Mouse (Mus musculus) liver, embryonic 15.5 days (tissue): ENCODE results near the gene Dpp3. TPM values are rescaled to one million over a fixed set of nuclear protein-coding genes. Genes with fewer than 3 reads are reported as not detected.

Source experiments
- ATAC-seq: fragments of 200-750 bp; cut with Nextera tagmentation; 2 replicates; pipeline ENCODE4 v1.8.0; 2017; ENCODE audit warnings: moderate number of reproducible peaks, mild to moderate bottlenecking, moderate library complexity; ENCODE audit not compliant: insufficient read depth
- H3K27ac ChIP-seq: fragments of 300-500 bp; sonication (generic); replicated peaks from 2 replicates; pipeline ENCODE4 v1.5.1; 2015; ENCODE audit warnings: mild to moderate bottlenecking, inconsistent platforms
- H3K27me3 ChIP-seq: fragments of 300-500 bp; sonication (generic); 2 replicates; pipeline ENCODE4 v1.6.1; 2015; ENCODE audit warnings: mild to moderate bottlenecking, inconsistent platforms
- H3K36me3 ChIP-seq: fragments of 300-500 bp; sonication (generic); replicated peaks from 2 replicates; pipeline ENCODE4 v1.6.1; 2015; ENCODE audit warnings: moderate library complexity, mild to moderate bottlenecking, inconsistent platforms
- H3K4me1 ChIP-seq: fragments of 300-500 bp; sonication (generic); replicated peaks from 2 replicates; pipeline ENCODE4 v1.6.1; 2015; ENCODE audit warnings: inconsistent platforms
- H3K4me2 ChIP-seq: fragments of 300-500 bp; sonication (generic); 2 replicates; pipeline ENCODE4 v1.6.1; 2015; ENCODE audit warnings: moderate library complexity, mild to moderate bottlenecking, inconsistent platforms
- H3K4me3 ChIP-seq: fragments of 300-500 bp; sonication (generic); replicated peaks from 2 replicates; pipeline ENCODE4 v1.5.1; 2015; ENCODE audit warnings: mild to moderate bottlenecking, inconsistent platforms
- H3K9ac ChIP-seq: fragments of 300-500 bp; sonication (generic); 2 replicates; pipeline ENCODE4 v1.6.1; 2015; ENCODE audit warnings: moderate library complexity, mild to moderate bottlenecking, inconsistent platforms
- H3K9me3 ChIP-seq: fragments of 300-500 bp; sonication (generic); replicated peaks from 2 replicates; pipeline ENCODE4 v1.6.1; 2016; ENCODE audit warnings: inconsistent platforms
- WGBS: fragments of 180-500 bp; shearing (Covaris S2); methylation state at CpG from one replicate; pipeline ENCODE4 v1.1.7; 2015; ENCODE audit warnings: mixed read lengths; ENCODE audit not compliant: insufficient replicate concordance; 5-methylcytosine and 5-hydroxymethylcytosine counted together
- polyA plus RNA-seq: library from polyadenylated mRNA; unstranded; fragments of >200 nt; fragmentation: Nextera tagmentation; extraction: Ambion mirVana; gene quantifications from 2 replicates; pipeline ENCODE4 v1.2.1, GENCODE M21; 2015

Dpp3 gene
- polyA plus RNA-seq, 1 experiment from 2014 or later, result 46.0 TPM

DNA sequence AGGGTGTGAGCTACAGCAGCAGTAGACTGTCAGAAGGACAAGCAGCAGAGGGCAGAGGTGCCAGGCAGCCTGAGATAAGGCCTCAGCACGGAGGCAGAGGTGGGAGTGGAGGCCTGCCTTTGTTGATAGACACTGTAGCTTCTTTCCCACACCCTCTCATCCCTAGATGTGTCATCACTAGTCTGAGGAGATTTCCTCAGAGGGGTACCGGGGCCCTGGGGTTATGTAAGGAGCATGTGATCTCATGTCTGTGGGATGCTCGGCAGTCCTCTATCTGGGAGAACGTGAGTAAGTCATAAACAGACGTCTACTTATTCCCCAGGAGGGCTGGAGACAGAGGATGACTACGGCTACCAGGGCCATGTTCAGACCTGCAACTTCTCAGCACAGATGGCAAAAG lies 69.0 kb downstream of the Dpp3 start:
- Histone ChIP-seq H3K27me3 (peaks cover 71% of the 10 kb centered on the region), H3K4me3 (peak overlapping the region; percentile 41), H3K9ac (peak overlapping the region; percentile 56), H3K9me3 (no peaks in the 10 kb centered on the region), H3K4me1 (peaks cover 59% of the 10 kb centered on the region), H3K4me2 (peak overlapping the region; percentile 66), H3K27ac (peak overlapping the region; percentile 92), H3K36me3 (no peaks in the 10 kb centered on the region)
- 28% methylated on average over 6 of the region's 6 CpGs for WGBS
- peak; percentile 99 for ATAC-seq

Other genes with a start within 250 kb of the Dpp3 start
- 0.40 and 0.71 TPM in 2 replicates for gene Gm960, start 229.6 kb downstream of the Dpp3 start, polyA plus RNA-seq
- 0.05 and 0.10 TPM in 2 replicates for gene Sptbn2, start 217.1 kb downstream of the Dpp3 start, polyA plus RNA-seq
- 15.6 and 18.7 TPM in 2 replicates for gene Rbm4b, start 171.8 kb downstream of the Dpp3 start, polyA plus RNA-seq
- gene Rbm4, start 134.4 kb downstream of the Dpp3 start, polyA plus RNA-seq, result 25.2 and 29.0 TPM in 2 replicates
- gene Gm21992, start 116.7 kb downstream of the Dpp3 start, polyA plus RNA-seq, result 11.6 and 12.7 TPM in 2 replicates
- gene Rbm14, start 116.7 kb downstream of the Dpp3 start, polyA plus RNA-seq, result 37.5 and 41.4 TPM in 2 replicates
- 52.4 and 61.9 TPM in 2 replicates for gene Ccs, start 89.0 kb downstream of the Dpp3 start, polyA plus RNA-seq
- gene Ccdc87, start 88.9 kb downstream of the Dpp3 start, polyA plus RNA-seq, result not detected in 2 replicates
- 25.8 and 28.8 TPM in 2 replicates for gene Ctsf, start 73.2 kb downstream of the Dpp3 start, polyA plus RNA-seq
- gene Actn3, start 50.4 kb downstream of the Dpp3 start, polyA plus RNA-seq, result 0.85 and 1.2 TPM in 2 replicates
- gene Zdhhc24, start 49.6 kb downstream of the Dpp3 start, polyA plus RNA-seq, result 9.7 and 10.9 TPM in 2 replicates
- gene Bbs1, start 21.7 kb downstream of the Dpp3 start, polyA plus RNA-seq, result 1.0 TPM in 2 replicates
- gene Peli3, start 14.8 kb upstream of the Dpp3 start, polyA plus RNA-seq, result 0.17 TPM in 2 replicates
- 38.1 and 42.8 TPM in 2 replicates for gene Mrpl11, start 33.9 kb upstream of the Dpp3 start, polyA plus RNA-seq
- not detected in 2 replicates for gene Npas4, start 62.0 kb upstream of the Dpp3 start, polyA plus RNA-seq
- 0.86 and 0.97 TPM in 2 replicates for gene Slc29a2, start 95.6 kb upstream of the Dpp3 start, polyA plus RNA-seq
- gene B4gat1, start 110.5 kb upstream of the Dpp3 start, polyA plus RNA-seq, result 8.9 TPM in 2 replicates
- 0.36 and 0.54 TPM in 2 replicates for gene AC124502.3, start 110.6 kb upstream of the Dpp3 start, polyA plus RNA-seq
- 24.0 and 25.5 TPM in 2 replicates for gene Brms1, start 113.1 kb upstream of the Dpp3 start, polyA plus RNA-seq
- 0.17 and 0.38 TPM in 2 replicates for gene Rin1, start 122.2 kb upstream of the Dpp3 start, polyA plus RNA-seq
- 3.2 and 3.7 TPM in 2 replicates for gene Cd248, start 139.8 kb upstream of the Dpp3 start, polyA plus RNA-seq
- 0.41 and 0.45 TPM in 2 replicates for gene Tmem151a, start 157.2 kb upstream of the Dpp3 start, polyA plus RNA-seq
- gene Yif1a, start 160.3 kb upstream of the Dpp3 start, polyA plus RNA-seq, result 49.4 and 55.3 TPM in 2 replicates
- gene Cnih2, start 170.2 kb upstream of the Dpp3 start, polyA plus RNA-seq, result 0.68 and 0.83 TPM in 2 replicates
- 85.4 and 89.7 TPM in 2 replicates for gene Rab1b, start 178.8 kb upstream of the Dpp3 start, polyA plus RNA-seq
- gene Klc2, start 190.3 kb upstream of the Dpp3 start, polyA plus RNA-seq, result 1.7 and 2.7 TPM in 2 replicates